ENCODE assay signal across 8 mouse cellular contexts in the genomic region with DNA sequence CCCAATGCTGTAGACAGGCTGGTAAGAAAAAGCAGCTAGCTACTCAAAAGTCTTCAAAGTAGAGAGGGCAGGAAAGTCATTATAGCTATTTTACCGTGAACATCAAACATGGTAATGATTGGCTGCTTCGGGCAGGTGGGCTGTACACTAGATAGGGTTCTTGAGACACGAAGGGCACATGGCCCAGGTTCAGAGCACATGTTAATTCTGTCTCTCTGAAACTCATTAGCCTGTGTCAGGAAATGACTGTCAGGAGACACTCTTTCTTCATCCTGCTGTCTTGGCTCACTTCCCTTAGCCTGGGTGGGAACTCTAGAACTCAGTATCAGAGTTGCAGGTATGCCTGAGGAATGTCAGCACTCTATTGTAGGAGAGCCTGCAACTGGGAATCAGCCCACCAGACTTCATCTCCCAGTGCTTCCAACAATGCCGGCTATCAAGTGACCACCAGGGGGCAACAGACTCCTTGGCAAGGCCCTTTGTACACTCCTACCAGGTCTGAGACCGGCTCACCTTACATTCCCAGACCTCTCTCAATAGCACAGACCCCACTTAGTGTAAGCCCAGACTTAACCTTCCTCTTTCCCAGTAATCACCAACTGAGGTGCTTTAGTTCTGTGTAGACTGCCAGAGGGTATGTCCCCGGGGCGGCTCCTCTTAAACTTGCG. TPM values are rescaled to one million over a fixed set of nuclear protein-coding genes. Genes with fewer than 3 reads are reported as not detected.
DNase-seq lines count a peak whose midpoint lies in the region; ATAC-seq lines count a peak whose summit lies in the region.

No protein-coding gene starts in this region.

- peak; percentile 99 for DNase-seq in R1 (ENCODE audit: low read depth, low spot score)
- DNase-seq in cerebellum, adult 9-10 months = peak; percentile 84
- peak; percentile 62 to 63 for DNase-seq in frontal cortex, postnatal 25 days (ENCODE audit: low spot score in 2 of 2)
- DNase-seq in hindbrain, embryonic 14.5 days (ENCODE audit: low spot score) = peak; percentile 82
- DNase-seq in left cerebral cortex, postnatal 14 days (ENCODE audit: low spot score in 2 of 2) = peak; percentile 74 to 81
- DNase-seq in right cerebral cortex, postnatal 36 days (ENCODE audit: low spot score in 2 of 2) = peak; percentile 49 to 52

- peak; percentile 57; the same call in 1 of the 2 replicates for ATAC-seq in hindbrain, embryonic 14.5 days (ENCODE audit: low FRiP score)
- peak; percentile 55 for ATAC-seq in megakaryocyte-erythroid progenitor cell, adult 5-6 weeks (replicated peaks; ENCODE audit: low FRiP score, low TSS enrichment, poor library complexity, severe bottlenecking)
- no peak for ATAC-seq in inflammation-experienced regulatory T-cells, adult 6 months

- no peaks in the 10 kb centered on the region; the same call in 1 of the 2 replicates for H3K36me3 ChIP-seq in hindbrain, embryonic 14.5 days (replicated peaks; ENCODE audit: control insufficient read depth, insufficient read depth)

- H3K9me3 ChIP-seq in hindbrain, embryonic 14.5 days (ENCODE audit: control insufficient read depth, low read length) = no peaks in the 10 kb centered on the region

- peak overlapping the region; percentile 18; the same call in 1 of the 2 replicates for H3K4me2 ChIP-seq in hindbrain, embryonic 14.5 days (replicated peaks)

- intact Hi-C loops in left cerebral cortex, postnatal 14 days (cut with DNase I) = loop anchor here (5.0 kb wide), 1 partner anchor 135 kb away; a partner anchor contains a TSS

- 36% methylated on average over 8 of the region's 8 CpGs for WGBS in hindbrain, embryonic 14.5 days

- no peak overlapping the region for H3K9ac ChIP-seq in hindbrain, embryonic 14.5 days

- H3K27ac ChIP-seq in hindbrain, embryonic 14.5 days = no peak overlapping the region

- no peaks in the 10 kb centered on the region for H3K27me3 ChIP-seq in hindbrain, embryonic 14.5 days (ENCODE audit: control insufficient read depth, insufficient read depth, low read length)

- peaks cover 11% of the 10 kb centered on the region; the same call in 1 of the 2 replicates for H3K4me1 ChIP-seq in hindbrain, embryonic 14.5 days (replicated peaks; ENCODE audit: control insufficient read depth, insufficient read depth, low read length)

- no peak overlapping the region for H3K4me3 ChIP-seq in hindbrain, embryonic 14.5 days (replicated peaks; ENCODE audit: low read length)

RNA-seq across cellular contexts. Expression of a gene that starts 1.4 kb away (rescaled TPM):
- 65.7 and 77.9 TPM in 2 replicates for polyA plus RNA-seq in hindbrain, embryonic 14.5 days (2014; fragmentation: Nextera tagmentation; extraction: Ambion mirVana)
- 100 to 1,000 TPM; 103 to 117 TPM for total RNA-seq in left cerebral cortex, postnatal 14 days (2021)
- total RNA-seq in megakaryocyte-erythroid progenitor cell, adult 5-6 weeks (2014; fragmentation: Nextera tagmentation) = 23.8 and 28.7 TPM in 2 replicates
- 20.9 and 24.1 TPM in 2 replicates for total RNA-seq in megakaryocyte-erythroid progenitor cell, adult 5-6 weeks (2017)
- 10 to 100 TPM; 23.1 to 36.9 (median 34.4) TPM for polyA plus RNA-seq in inflammation-experienced regulatory T-cells, adult 6 months (2017; shearing (Covaris generic))

RNA-seq across cellular contexts. Expression of a gene that starts 31.2 kb away (rescaled TPM):
- polyA plus RNA-seq in hindbrain, embryonic 14.5 days (2014; fragmentation: Nextera tagmentation; extraction: Ambion mirVana) = 8.3 and 9.0 TPM in 2 replicates
- total RNA-seq in left cerebral cortex, postnatal 14 days (2021) = 10 to 100 TPM; 62.1 to 69.6 TPM
- total RNA-seq in megakaryocyte-erythroid progenitor cell, adult 5-6 weeks (2014; fragmentation: Nextera tagmentation) = not detected in 2 replicates
- total RNA-seq in megakaryocyte-erythroid progenitor cell, adult 5-6 weeks (2017) = not detected in 2 replicates
- polyA plus RNA-seq in inflammation-experienced regulatory T-cells, adult 6 months (2017; shearing (Covaris generic)) = not detected

Comparison
In these comparisons a context has a peak if more than half of its experiments do, and no peak if none do; other contexts are left out.
1. RNA of a gene that starts 31.2 kb away (total RNA-seq): 62.1 to 69.6 TPM in left cerebral cortex, postnatal 14 days; not detected in megakaryocyte-erythroid progenitor cell, adult 5-6 weeks; every median in the first group is over 10 times any median in the second.
2. Peak in every context shown above with its lines, with median percentiles within 50 percentile points of each other: DNase-seq.